In genomic region chr3:127161998-127162712, GRCm38 (mm10) we compare ENCODE assay signal across 8 mouse cellular contexts.
A peak's percentile ranks its signal among the peaks of the same experiment; 100 is the strongest.
DNase-seq lines count a peak whose midpoint lies in the region; ATAC-seq and TF ChIP-seq lines count a peak whose summit lies in the region.

No protein-coding gene starts in this region.

- whole genome bisulfite sequencing in forebrain, postnatal 0 days, result 2% methylated on average over 41 of the region's 41 CpGs
- WGBS in lung, embryonic 14.5 days, result under 1% methylated on average over 41 of the region's 41 CpGs

- TF ChIP-seq CTCF in forebrain, postnatal 0 days (IDR thresholded peaks at IDR 0.05; ENCODE audit: low read depth), result no peak
- TF ChIP-seq CTCF in lung, embryonic 14.5 days (IDR thresholded peaks at IDR 0.05; ENCODE audit: low read depth), result no peak

- no peaks in the 10 kb centered on the region for H3K36me3 ChIP-seq in forebrain, postnatal 0 days (ENCODE audit: insufficient read depth)
- H3K36me3 ChIP-seq in lung, embryonic 14.5 days (ENCODE audit: insufficient read depth), result no peaks in the 10 kb centered on the region

- peak; percentile 2 for DNase-seq in CD4-positive helper T cell, adult 2 months (ENCODE audit: low read depth, low spot score)
- peak; percentile 93 for DNase-seq in cerebellum, adult 11-12 months
- peak; percentile 83 for DNase-seq in forebrain, postnatal 0 days
- peak; percentile 56 for DNase-seq in heart, postnatal 4 days
- peak; percentile 82 for DNase-seq in layer of hippocampus, adult 9-11 months
- DNase-seq in lung, embryonic 14.5 days, result peak; percentile 75
- DNase-seq in ovary, postnatal 14 days (ENCODE audit: low spot score), result peak; percentile 18
- DNase-seq in adipocyte (ENCODE audit: low spot score), result no peak

- peak overlapping the region; percentile 62 for H3K9ac ChIP-seq in forebrain, postnatal 0 days
- H3K9ac ChIP-seq in lung, embryonic 14.5 days, result peak overlapping the region; percentile 38

- H3K4me1 ChIP-seq in forebrain, postnatal 0 days (ENCODE audit: insufficient read depth), result peaks cover 14% of the 10 kb centered on the region
- H3K4me1 ChIP-seq in lung, embryonic 14.5 days (ENCODE audit: insufficient read depth), result 0 out of 2 replicates have a peak, but pooled peaks cover 3% of the 10 kb centered on the region

- H3K27me3 ChIP-seq in forebrain, postnatal 0 days (ENCODE audit: insufficient read depth, low read length), result no peaks in the 10 kb centered on the region
- H3K27me3 ChIP-seq in lung, embryonic 14.5 days (ENCODE audit: insufficient read depth, low read length), result peaks cover 18% of the 10 kb centered on the region

- H3K4me2 ChIP-seq in forebrain, postnatal 0 days (ENCODE audit: low read depth), result peak overlapping the region; percentile 99
- peak overlapping the region; percentile 88 for H3K4me2 ChIP-seq in lung, embryonic 14.5 days

- peak overlapping the region; percentile 73 for H3K27ac ChIP-seq in forebrain, postnatal 0 days (ENCODE audit: low read depth, low read length)
- H3K27ac ChIP-seq in lung, embryonic 14.5 days (ENCODE audit: low read depth), result peak overlapping the region; percentile 36; the same call in 1 of the 2 replicates

- no peaks in the 10 kb centered on the region for H3K9me3 ChIP-seq in forebrain, postnatal 0 days (ENCODE audit: low read length)
- no peaks in the 10 kb centered on the region for H3K9me3 ChIP-seq in lung, embryonic 14.5 days (ENCODE audit: low read depth, low read length)

- peak overlapping the region; percentile 57 for H3K4me3 ChIP-seq in forebrain, postnatal 0 days (ENCODE audit: low read depth, low read length)
- H3K4me3 ChIP-seq in lung, embryonic 14.5 days (ENCODE audit: low read depth, low read length), result peak overlapping the region; percentile 45

- peak; percentile 93 for ATAC-seq in forebrain, postnatal 0 days
- peak; percentile 93 for ATAC-seq in lung, embryonic 14.5 days (ENCODE audit: insufficient read depth)
